Mouse (Mus musculus) liver, embryonic 12.5 days (tissue): Measurements from ENCODE around the gene Defb45. TPM values are rescaled to one million over a fixed set of nuclear protein-coding genes. Genes with fewer than 3 reads are reported as not detected.
A peak's percentile ranks its signal among the peaks of the same experiment; 100 is the strongest.

Experiments used
- ATAC-seq: fragments of 200-750 bp; cut with Nextera tagmentation; 2 replicates; pipeline ENCODE4 v1.8.0; 2017; ENCODE audit warnings: moderate number of reproducible peaks, mild to moderate bottlenecking, moderate library complexity
- H3K27ac ChIP-seq: fragments of 300-500 bp; sonication (generic); 2 replicates; pipeline ENCODE4 v1.5.1; 2016; ENCODE audit warnings: mild to moderate bottlenecking
- H3K27me3 ChIP-seq: fragments of 300-500 bp; sonication (generic); replicated peaks from 2 replicates; pipeline ENCODE4 v1.6.1; 2016; ENCODE audit warnings: mild to moderate bottlenecking, moderate library complexity
- H3K36me3 ChIP-seq: fragments of 300-500 bp; sonication (generic); 2 replicates; pipeline ENCODE4 v1.6.1; 2016; ENCODE audit warnings: mild to moderate bottlenecking, moderate library complexity
- H3K4me1 ChIP-seq: fragments of 300-500 bp; sonication (generic); 2 replicates; pipeline ENCODE4 v1.6.1; 2016
- H3K4me2 ChIP-seq: fragments of 300-500 bp; sonication (generic); 2 replicates; pipeline ENCODE4 v1.6.1; 2016; ENCODE audit warnings: mild to moderate bottlenecking, moderate library complexity
- H3K4me3 ChIP-seq: fragments of 300-500 bp; sonication (generic); 2 replicates; pipeline ENCODE4 v1.5.1; 2016; ENCODE audit warnings: mild to moderate bottlenecking, moderate library complexity
- H3K9ac ChIP-seq: fragments of 300-500 bp; sonication (generic); 2 replicates; pipeline ENCODE4 v1.6.1; 2016; ENCODE audit warnings: mild to moderate bottlenecking, moderate library complexity
- H3K9me3 ChIP-seq: fragments of 300-500 bp; sonication (generic); replicated peaks from 2 replicates; pipeline ENCODE4 v1.6.1; 2016; ENCODE audit warnings: mild to moderate bottlenecking, moderate library complexity
- WGBS: fragments of 180-500 bp; shearing (Covaris S2); methylation state at CpG from one replicate; pipeline ENCODE4 v1.1.7; 2016; ENCODE audit not compliant: insufficient replicate concordance; 5-methylcytosine and 5-hydroxymethylcytosine counted together
- polyA plus RNA-seq: library from polyadenylated mRNA; unstranded; fragments of >200 nt; fragmentation: Nextera tagmentation; extraction: Ambion mirVana; gene quantifications from 2 replicates; pipeline ENCODE4 v1.2.1, GENCODE M21; 2016

Defb45 gene
- not detected in 2 replicates for polyA plus RNA-seq

- H3K4me2 ChIP-seq = no peak within 1 kb of the TSS
- no peak within 1 kb of the TSS for H3K9ac ChIP-seq
- WGBS = 52% methylated on average over 7 of the region's 7 CpGs
- no peaks in the 10 kb centered on the region for H3K4me1 ChIP-seq
- no peak within 1 kb of the TSS for H3K27ac ChIP-seq
- no peaks in the 10 kb centered on the region; the same call in 1 of the 2 replicates for H3K27me3 ChIP-seq
- no peaks in the 10 kb centered on the region for H3K36me3 ChIP-seq
- H3K9me3 ChIP-seq = no peaks in the 10 kb centered on the region
- no peak within 1 kb of the TSS for H3K4me3 ChIP-seq
- no peak for ATAC-seq
These were observed at the start of gene Defb45 for GRCm38 (mm10) chr2:152599299-152599698. Gene Defb45, minus strand, starts transcription at chr2:152599399.

- Histone ChIP-seq H3K9ac (no peak overlapping the region), H3K36me3 (no peaks in the 10 kb centered on the region), H3K27ac (0 out of 2 replicates have a peak overlapping the region, but pooled peaks have one; percentile 4), H3K9me3 (no peaks in the 10 kb centered on the region), H3K4me1 (no peaks in the 10 kb centered on the region), H3K27me3 (peaks cover 18% of the 10 kb centered on the region), H3K4me3 (no peak overlapping the region), H3K4me2 (no peak overlapping the region)
- WGBS = 34% methylated on average over 11 of the region's 11 CpGs
- no peak for ATAC-seq
These were observed 40.4 kb upstream of the Defb45 start for GRCm38 (mm10) chr2:152639406-152640113.

GRCm38 (mm10) chr2:152638865-152639264 is 39.7 kb upstream of the Defb45 start:
- Histone ChIP-seq H3K27ac (0 out of 2 replicates have a peak overlapping the region, but pooled peaks have one; percentile 4), H3K9ac (no peak overlapping the region), H3K4me3 (no peak overlapping the region), H3K9me3 (no peaks in the 10 kb centered on the region), H3K27me3 (peaks cover 23% of the 10 kb centered on the region), H3K36me3 (no peaks in the 10 kb centered on the region), H3K4me1 (no peaks in the 10 kb centered on the region), H3K4me2 (no peak overlapping the region)
- 54% methylated on average over 6 of the region's 6 CpGs for WGBS
- no peak for ATAC-seq

- ATAC-seq = no peak
- no peak overlapping the region for H3K9ac ChIP-seq
- no peak overlapping the region for H3K4me3 ChIP-seq
- no peak overlapping the region for H3K4me2 ChIP-seq
- peaks cover 38% of the 10 kb centered on the region for H3K27me3 ChIP-seq
- no peaks in the 10 kb centered on the region for H3K9me3 ChIP-seq
- no peaks in the 10 kb centered on the region for H3K4me1 ChIP-seq
- no peak overlapping the region for H3K27ac ChIP-seq
- 77% methylated on average over 4 of the region's 4 CpGs for WGBS
- no peaks in the 10 kb centered on the region for H3K36me3 ChIP-seq
These were observed 38.2 kb upstream of the Defb45 start for GRCm38 (mm10) chr2:152637381-152637780.

GRCm38 (mm10) chr2:152637006-152637322 is 37.8 kb upstream of the Defb45 start:
- Histone ChIP-seq H3K4me1 (no peaks in the 10 kb centered on the region), H3K27ac (no peak overlapping the region), H3K27me3 (peaks cover 42% of the 10 kb centered on the region), H3K9me3 (no peaks in the 10 kb centered on the region), H3K4me3 (no peak overlapping the region), H3K4me2 (no peak overlapping the region), H3K9ac (no peak overlapping the region), H3K36me3 (no peaks in the 10 kb centered on the region)
- 53% methylated on average over 6 of the region's 6 CpGs for WGBS
- no peak for ATAC-seq

- no peak overlapping the region for H3K4me2 ChIP-seq
- H3K9ac ChIP-seq = no peak overlapping the region
- H3K36me3 ChIP-seq = no peaks in the 10 kb centered on the region
- no peaks in the 10 kb centered on the region for H3K4me1 ChIP-seq
- peak overlapping the region; percentile 32; the same call in 1 of the 2 replicates for H3K27ac ChIP-seq
- no peak overlapping the region for H3K4me3 ChIP-seq
- no peaks in the 10 kb centered on the region for H3K9me3 ChIP-seq
- 0 out of 2 replicates have a peak, but pooled peaks have one; percentile 27 for ATAC-seq
- H3K27me3 ChIP-seq = peaks cover 47% of the 10 kb centered on the region
- 38% methylated on average over 23 of the region's 23 CpGs for WGBS
These were observed 37.2 kb upstream of the Defb45 start for GRCm38 (mm10) chr2:152636246-152637005.

- Histone ChIP-seq H3K27me3 (peaks cover 58% of the 10 kb centered on the region), H3K4me1 (no peaks in the 10 kb centered on the region), H3K36me3 (no peaks in the 10 kb centered on the region), H3K27ac (no peak overlapping the region), H3K4me2 (no peak overlapping the region), H3K4me3 (no peak overlapping the region), H3K9ac (no peak overlapping the region), H3K9me3 (no peaks in the 10 kb centered on the region)
- 70% methylated on average over 29 of the region's 29 CpGs for WGBS
- ATAC-seq = no peak
These were observed 35.1 kb upstream of the Defb45 start for GRCm38 (mm10) chr2:152634311-152634710.

- Histone ChIP-seq H3K27ac (no peak overlapping the region), H3K9ac (no peak overlapping the region), H3K36me3 (no peaks in the 10 kb centered on the region), H3K4me1 (no peaks in the 10 kb centered on the region), H3K4me2 (peak overlapping the region; percentile 12; the same call in 1 of the 2 replicates), H3K27me3 (peaks cover 67% of the 10 kb centered on the region), H3K9me3 (no peaks in the 10 kb centered on the region), H3K4me3 (no peak overlapping the region)
- no peak for ATAC-seq
- 35% methylated on average over 17 of the region's 17 CpGs for WGBS
These were observed 34.1 kb upstream of the Defb45 start for GRCm38 (mm10) chr2:152633334-152633733.

GRCm38 (mm10) chr2:152629904-152630303 is 30.7 kb upstream of the Defb45 start:
- peaks cover 13% of the 10 kb centered on the region; the same call in 1 of the 2 replicates for H3K4me1 ChIP-seq
- ATAC-seq = no peak
- WGBS = 76% methylated on average over 6 of the region's 6 CpGs

GRCm38 (mm10) chr2:152629239-152629638 is 30.0 kb upstream of the Defb45 start:
- Histone ChIP-seq H3K36me3 (no peaks in the 10 kb centered on the region), H3K9me3 (no peaks in the 10 kb centered on the region), H3K4me3 (no peak overlapping the region), H3K4me2 (no peak overlapping the region), H3K27ac (no peak overlapping the region), H3K9ac (no peak overlapping the region), H3K4me1 (peaks cover 13% of the 10 kb centered on the region; the same call in 1 of the 2 replicates), H3K27me3 (peaks cover 80% of the 10 kb centered on the region)
- no peak for ATAC-seq
- 47% methylated on average over 3 of the region's 3 CpGs for WGBS

More at GRCm38 (mm10) chr2:152629904-152630303, 30.7 kb upstream of the Defb45 start:
- H3K36me3 ChIP-seq = no peaks in the 10 kb centered on the region
- no peak overlapping the region for H3K4me3 ChIP-seq
- no peak overlapping the region for H3K27ac ChIP-seq
- H3K9ac ChIP-seq = no peak overlapping the region
- no peak overlapping the region for H3K4me2 ChIP-seq
- peaks cover 85% of the 10 kb centered on the region for H3K27me3 ChIP-seq
- H3K9me3 ChIP-seq = no peaks in the 10 kb centered on the region

- H3K4me1 ChIP-seq = peaks cover 13% of the 10 kb centered on the region; the same call in 1 of the 2 replicates
- no peak overlapping the region for H3K4me2 ChIP-seq
- no peak overlapping the region for H3K27ac ChIP-seq
- H3K27me3 ChIP-seq = peaks cover 74% of the 10 kb centered on the region
- no peaks in the 10 kb centered on the region for H3K9me3 ChIP-seq
- H3K9ac ChIP-seq = no peak overlapping the region
- 35% methylated on average over 17 of the region's 17 CpGs for WGBS
- H3K4me3 ChIP-seq = no peak overlapping the region
- no peak for ATAC-seq
- H3K36me3 ChIP-seq = no peaks in the 10 kb centered on the region
These were observed 28.9 kb upstream of the Defb45 start for GRCm38 (mm10) chr2:152628066-152628465.
